Mouse (Mus musculus): ENCODE data around the gene Atp5j. TPM values are rescaled to one million over a fixed set of nuclear protein-coding genes. Genes with fewer than 3 reads are reported as not detected.

Gene Atp5j
- polyA plus RNA-seq, 1 experiment from 2014 or later, result 916 TPM

GRCm38 (mm10) chr16:84795337-84795736 lies 40.1 kb downstream of the Atp5j start:
- H3K36me3 ChIP-seq (ENCODE audit: control insufficient read depth, insufficient read depth, low read length), result no peaks in the 10 kb centered on the region
- no peaks in the 10 kb centered on the region for H3K27me3 ChIP-seq (ENCODE audit: control insufficient read depth, insufficient read depth, low read depth, low read length)
- H3K9me3 ChIP-seq (ENCODE audit: control insufficient read depth, low read length), result no peaks in the 10 kb centered on the region
- no peak overlapping the region for H3K4me3 ChIP-seq (ENCODE audit: low read length)
- H3K9ac ChIP-seq (ENCODE audit: low read length), result no peak overlapping the region
- H3K4me2 ChIP-seq (ENCODE audit: low read depth, low read length), result no peak overlapping the region
- no peak overlapping the region for H3K27ac ChIP-seq (ENCODE audit: low read length)
- WGBS, result 46% methylated on average over 3 of the region's 3 CpGs
- no peaks in the 10 kb centered on the region for H3K4me1 ChIP-seq (replicated peaks; ENCODE audit: control insufficient read depth, insufficient read depth, low read length)
- ATAC-seq (ENCODE audit: low read depth), result no peak

GRCm38 (mm10) chr16:84793401-84793800 lies 42.0 kb downstream of the Atp5j start:
- Histone ChIP-seq H3K4me3 (ENCODE audit: low read length) (no peak overlapping the region), H3K4me2 (ENCODE audit: low read depth, low read length) (no peak overlapping the region), H3K9ac (ENCODE audit: low read length) (no peak overlapping the region), H3K27ac (ENCODE audit: low read length) (no peak overlapping the region), H3K27me3 (ENCODE audit: control insufficient read depth, insufficient read depth, low read depth, low read length) (no peaks in the 10 kb centered on the region), H3K36me3 (ENCODE audit: control insufficient read depth, insufficient read depth, low read length) (no peaks in the 10 kb centered on the region), H3K4me1 (replicated peaks; ENCODE audit: control insufficient read depth, insufficient read depth, low read length) (no peaks in the 10 kb centered on the region), H3K9me3 (ENCODE audit: control insufficient read depth, low read length) (no peaks in the 10 kb centered on the region)
- 86% methylated on average over 14 of the region's 14 CpGs for WGBS
- ATAC-seq (ENCODE audit: low read depth), result no peak

GRCm38 (mm10) chr16:84790595-84791165 lies 44.7 kb downstream of the Atp5j start:
- WGBS, result 59% methylated on average over 2 of the region's 2 CpGs
- Histone ChIP-seq H3K9ac (ENCODE audit: low read length) (no peak overlapping the region), H3K36me3 (ENCODE audit: control insufficient read depth, insufficient read depth, low read length) (no peaks in the 10 kb centered on the region), H3K27me3 (ENCODE audit: control insufficient read depth, insufficient read depth, low read depth, low read length) (no peaks in the 10 kb centered on the region), H3K9me3 (ENCODE audit: control insufficient read depth, low read length) (no peaks in the 10 kb centered on the region), H3K4me3 (ENCODE audit: low read length) (no peak overlapping the region), H3K27ac (ENCODE audit: low read length) (no peak overlapping the region), H3K4me1 (replicated peaks; ENCODE audit: control insufficient read depth, insufficient read depth, low read length) (no peaks in the 10 kb centered on the region), H3K4me2 (ENCODE audit: low read depth, low read length) (no peak overlapping the region)
- no peak for ATAC-seq (ENCODE audit: low read depth)

- 31% methylated on average over 7 of the region's 7 CpGs for WGBS
- H3K4me2 ChIP-seq (ENCODE audit: low read depth, low read length), result no peak overlapping the region
- H3K36me3 ChIP-seq (ENCODE audit: control insufficient read depth, insufficient read depth, low read length), result no peaks in the 10 kb centered on the region
- ATAC-seq (ENCODE audit: low read depth), result no peak
- H3K27me3 ChIP-seq (ENCODE audit: control insufficient read depth, insufficient read depth, low read depth, low read length), result no peaks in the 10 kb centered on the region
- H3K4me1 ChIP-seq (replicated peaks; ENCODE audit: control insufficient read depth, insufficient read depth, low read length), result no peaks in the 10 kb centered on the region
- H3K9me3 ChIP-seq (ENCODE audit: control insufficient read depth, low read length), result no peaks in the 10 kb centered on the region
- H3K4me3 ChIP-seq (ENCODE audit: low read length), result no peak overlapping the region
- H3K27ac ChIP-seq (ENCODE audit: low read length), result no peak overlapping the region
- no peak overlapping the region for H3K9ac ChIP-seq (ENCODE audit: low read length)
Measured at GRCm38 (mm10) chr16:84784966-84785365, 50.5 kb downstream of the Atp5j start.

GRCm38 (mm10) chr16:84783279-84783678 lies 52.1 kb downstream of the Atp5j start:
- no peak overlapping the region for H3K4me3 ChIP-seq (ENCODE audit: low read length)
- no peak overlapping the region for H3K27ac ChIP-seq (ENCODE audit: low read length)
- H3K4me2 ChIP-seq (ENCODE audit: low read depth, low read length), result no peak overlapping the region
- ATAC-seq (ENCODE audit: low read depth), result no peak
- H3K36me3 ChIP-seq (ENCODE audit: control insufficient read depth, insufficient read depth, low read length), result no peaks in the 10 kb centered on the region
- 22% methylated on average over 2 of the region's 2 CpGs for WGBS
- no peaks in the 10 kb centered on the region for H3K9me3 ChIP-seq (ENCODE audit: control insufficient read depth, low read length)
- no peaks in the 10 kb centered on the region for H3K4me1 ChIP-seq (replicated peaks; ENCODE audit: control insufficient read depth, insufficient read depth, low read length)
- H3K9ac ChIP-seq (ENCODE audit: low read length), result no peak overlapping the region
- H3K27me3 ChIP-seq (ENCODE audit: control insufficient read depth, insufficient read depth, low read depth, low read length), result no peaks in the 10 kb centered on the region

GRCm38 (mm10) chr16:84779718-84780117 lies 55.7 kb downstream of the Atp5j start:
- ATAC-seq (ENCODE audit: low read depth), result no peak
- Histone ChIP-seq H3K9ac (ENCODE audit: low read length) (no peak overlapping the region), H3K27ac (ENCODE audit: low read length) (no peak overlapping the region), H3K4me1 (replicated peaks; ENCODE audit: control insufficient read depth, insufficient read depth, low read length) (no peaks in the 10 kb centered on the region), H3K9me3 (ENCODE audit: control insufficient read depth, low read length) (no peaks in the 10 kb centered on the region), H3K36me3 (ENCODE audit: control insufficient read depth, insufficient read depth, low read length) (no peaks in the 10 kb centered on the region), H3K4me3 (ENCODE audit: low read length) (no peak overlapping the region), H3K4me2 (ENCODE audit: low read depth, low read length) (no peak overlapping the region), H3K27me3 (ENCODE audit: control insufficient read depth, insufficient read depth, low read depth, low read length) (peaks cover 4% of the 10 kb centered on the region; the same call in 1 of the 2 replicates)
- 64% methylated on average over 5 of the region's 5 CpGs for WGBS

GRCm38 (mm10) chr16:84778861-84779630 lies 56.4 kb downstream of the Atp5j start:
- peaks cover 4% of the 10 kb centered on the region; the same call in 1 of the 2 replicates for H3K27me3 ChIP-seq (ENCODE audit: control insufficient read depth, insufficient read depth, low read depth, low read length)
- H3K4me2 ChIP-seq (ENCODE audit: low read depth, low read length), result no peak overlapping the region
- no peaks in the 10 kb centered on the region for H3K36me3 ChIP-seq (ENCODE audit: control insufficient read depth, insufficient read depth, low read length)
- 74% methylated on average over 6 of the region's 6 CpGs for WGBS
- no peak for ATAC-seq (ENCODE audit: low read depth)
- H3K4me3 ChIP-seq (ENCODE audit: low read length), result no peak overlapping the region
- no peak overlapping the region for H3K9ac ChIP-seq (ENCODE audit: low read length)
- no peak overlapping the region for H3K27ac ChIP-seq (ENCODE audit: low read length)
- H3K4me1 ChIP-seq (replicated peaks; ENCODE audit: control insufficient read depth, insufficient read depth, low read length), result no peaks in the 10 kb centered on the region
- H3K9me3 ChIP-seq (ENCODE audit: control insufficient read depth, low read length), result no peaks in the 10 kb centered on the region

- 71% methylated on average over 6 of the region's 6 CpGs for WGBS
- Histone ChIP-seq H3K27me3 (ENCODE audit: control insufficient read depth, insufficient read depth, low read depth, low read length) (peaks cover 4% of the 10 kb centered on the region; the same call in 1 of the 2 replicates), H3K4me2 (ENCODE audit: low read depth, low read length) (no peak overlapping the region), H3K4me1 (replicated peaks; ENCODE audit: control insufficient read depth, insufficient read depth, low read length) (no peaks in the 10 kb centered on the region; the same call in 1 of the 2 replicates), H3K4me3 (ENCODE audit: low read length) (no peak overlapping the region), H3K9me3 (ENCODE audit: control insufficient read depth, low read length) (no peaks in the 10 kb centered on the region), H3K36me3 (ENCODE audit: control insufficient read depth, insufficient read depth, low read length) (no peaks in the 10 kb centered on the region), H3K9ac (ENCODE audit: low read length) (no peak overlapping the region), H3K27ac (ENCODE audit: low read length) (no peak overlapping the region)
- ATAC-seq (ENCODE audit: low read depth), result no peak
Measured at GRCm38 (mm10) chr16:84778431-84778830, 57.0 kb downstream of the Atp5j start.
